Mouse (Mus musculus) heart, adult 2 months (tissue): ENCODE results near the gene Kirrel3. TPM values are rescaled to one million over a fixed set of nuclear protein-coding genes. Genes with fewer than 3 reads are reported as not detected.
A peak's percentile ranks its signal among the peaks of the same experiment; 100 is the strongest.

Experiments
- DNase-seq, 2 experiments: peaks; one replicate each; pipeline ENCODE4 v3.0.0; 2021
- H3K27ac ChIP-seq: fragments of 200-600 bp; 2 replicates; pipeline ENCODE4 v1.8.1; 2022
- H3K27me3 ChIP-seq: fragments of 200-500 bp; 2 replicates; pipeline ENCODE4 v1.6.1; 2012; ENCODE audit warnings: mild to moderate bottlenecking, low read length, inconsistent platforms, mixed read lengths; ENCODE audit not compliant: control insufficient read depth, insufficient read depth
- H3K36me3 ChIP-seq: fragments of 200-500 bp; 2 replicates; pipeline ENCODE4 v1.6.1; 2012; ENCODE audit warnings: low read length, inconsistent platforms; ENCODE audit not compliant: control insufficient read depth, insufficient read depth
- H3K4me1 ChIP-seq: fragments of 200-500 bp; 2 replicates; pipeline ENCODE4 v1.6.1; 2011; ENCODE audit warnings: low read length; ENCODE audit not compliant: control insufficient read depth, insufficient read depth
- H3K4me3 ChIP-seq: fragments of 200-600 bp; 2 replicates; pipeline ENCODE4 v1.8.1; 2022
- H3K79me2 ChIP-seq: fragments of 200-500 bp; replicated peaks from 2 replicates; pipeline ENCODE4 v1.6.1; 2012; ENCODE audit warnings: mild to moderate bottlenecking, inconsistent platforms, low read length, moderate library complexity, mixed read lengths; ENCODE audit not compliant: control insufficient read depth, insufficient read depth
- H3K9ac ChIP-seq: fragments of 200-500 bp; 2 replicates; pipeline ENCODE4 v1.6.1; 2012; ENCODE audit warnings: low read depth, mild to moderate bottlenecking, control low read depth, inconsistent platforms, low read length, mixed read lengths
- CTCF ChIP-seq: fragments of 200-600 bp; IDR thresholded peaks from 2 replicates; pipeline ENCODE4 v1.8.1; 2022; ENCODE audit warnings: antibody characterized with exemption, mild to moderate bottlenecking, moderate library complexity
- EP300 ChIP-seq: fragments of 200-500 bp; IDR thresholded peaks from 2 replicates; pipeline ENCODE4 v1.6.1; 2011; ENCODE audit warnings: low read depth, low read length, control low read depth; ENCODE audit not compliant: insufficient read depth
- POLR2A ChIP-seq: fragments of 200-500 bp; IDR thresholded peaks from 2 replicates; pipeline ENCODE4 v1.6.1; 2011; ENCODE audit warnings: mild to moderate bottlenecking, low read depth, low read length, control low read depth; ENCODE audit not compliant: insufficient read depth
- WGBS: fragments of 180-500 bp; shearing (Covaris S2); methylation state at CpG from one replicate; pipeline ENCODE4 v1.1.7; 2018; 5-methylcytosine and 5-hydroxymethylcytosine counted together
- intact Hi-C: fragments of 180-260 bp; cut with DNase I; formaldehyde crosslinking; loops from one replicate; pipeline ENCODE4 v1.15.1; 2025
- long read RNA-seq: library from polyadenylated mRNA; stranded (forward); transcript quantifications from one replicate; pipeline ENCODE4 v2.0.0, GENCODE M21; 2021
- polyA plus RNA-seq: library from polyadenylated mRNA; depleted of rRNA; stranded (reverse); fragments of >200 nt; gene quantifications from 2 replicates; pipeline ENCODE4 v1.2.3, GENCODE M21; 2012; rRNA removed
- total RNA-seq, 2 experiments: library from RNA; stranded (reverse); gene quantifications; 2 replicates each; pipeline ENCODE4 v1.2.3; 2021

Kirrel3 gene
- total RNA-seq (under 1 TPM; 0.18 to 0.57 TPM), polyA plus RNA-seq (0.35 and 0.59 TPM in 2 replicates)
- long read RNA-seq = 0 reads

GRCm38 (mm10) chr9:34485759-34486431, at the start of gene Kirrel3:
TSS of gene Kirrel3 (plus strand) at chr9:34485894.
- H3K27ac ChIP-seq = no peak within 1 kb of the TSS
- H3K4me1 ChIP-seq = peaks cover 2% of the 10 kb centered on the region
- H3K79me2 ChIP-seq = no peaks in the 10 kb centered on the region
- no peak within 1 kb of the TSS for H3K9ac ChIP-seq
- TF ChIP-seq CTCF = peak; percentile 77
- no peak for TF ChIP-seq POLR2A
- H3K4me3 ChIP-seq = no peak within 1 kb of the TSS
- H3K27me3 ChIP-seq = peaks cover 11% of the 10 kb centered on the region
- peak; percentile 38 to 58 for DNase-seq
- WGBS = 1% methylated on average over 35 of the region's 35 CpGs
- H3K36me3 ChIP-seq = no peaks in the 10 kb centered on the region
- intact Hi-C loops = loop anchor here (10.0 kb wide), 1 partner anchor 431 kb away; no protein-coding TSS in a partner anchor

GRCm38 (mm10) chr9:34440721-34441120, 45.0 kb upstream of the Kirrel3 start:
- intact Hi-C loops = no loop called here
- Histone ChIP-seq H3K4me3 (no peak overlapping the region), H3K79me2 (no peaks in the 10 kb centered on the region), H3K36me3 (no peaks in the 10 kb centered on the region), H3K27ac (no peak overlapping the region), H3K9ac (no peak overlapping the region), H3K4me1 (no peaks in the 10 kb centered on the region), H3K27me3 (no peaks in the 10 kb centered on the region)
- TF ChIP-seq CTCF = no peak
- no peak for TF ChIP-seq POLR2A
- no peak for TF ChIP-seq EP300
- DNase-seq = no peak
- 59% methylated on average over 4 of the region's 4 CpGs for WGBS

- no peaks in the 10 kb centered on the region for H3K79me2 ChIP-seq
- no peak overlapping the region for H3K4me3 ChIP-seq
- H3K27ac ChIP-seq = no peak overlapping the region
- no peaks in the 10 kb centered on the region for H3K27me3 ChIP-seq
- no peak for DNase-seq
- H3K36me3 ChIP-seq = no peaks in the 10 kb centered on the region
- TF ChIP-seq EP300 = no peak
- TF ChIP-seq POLR2A = no peak
- TF ChIP-seq CTCF = no peak
- intact Hi-C loops = no loop called here
- WGBS = 68% methylated on average over 4 of the region's 4 CpGs
- H3K9ac ChIP-seq = no peak overlapping the region
- peaks cover 2% of the 10 kb centered on the region; the same call in 1 of the 2 replicates for H3K4me1 ChIP-seq
Measured at GRCm38 (mm10) chr9:34443950-34444349, 41.7 kb upstream of the Kirrel3 start.

- H3K79me2 ChIP-seq = no peaks in the 10 kb centered on the region
- H3K4me3 ChIP-seq = no peak overlapping the region
- DNase-seq = no peak
- no peak overlapping the region for H3K9ac ChIP-seq
- peaks cover 2% of the 10 kb centered on the region; the same call in 1 of the 2 replicates for H3K4me1 ChIP-seq
- WGBS = 84% methylated on average over 15 of the region's 15 CpGs
- no peaks in the 10 kb centered on the region; the same call in 1 of the 2 replicates for H3K36me3 ChIP-seq
- no peak overlapping the region for H3K27ac ChIP-seq
- no peak for TF ChIP-seq CTCF
- TF ChIP-seq EP300 = no peak
- TF ChIP-seq POLR2A = no peak
- intact Hi-C loops = no loop called here
- H3K27me3 ChIP-seq = no peaks in the 10 kb centered on the region
Measured at GRCm38 (mm10) chr9:34446497-34447350, 39.0 kb upstream of the Kirrel3 start.

GRCm38 (mm10) chr9:34447736-34448135, 38.0 kb upstream of the Kirrel3 start:
- Histone ChIP-seq H3K79me2 (no peaks in the 10 kb centered on the region), H3K4me3 (no peak overlapping the region), H3K36me3 (no peaks in the 10 kb centered on the region; the same call in 1 of the 2 replicates), H3K9ac (no peak overlapping the region), H3K27me3 (no peaks in the 10 kb centered on the region), H3K4me1 (peaks cover 2% of the 10 kb centered on the region; the same call in 1 of the 2 replicates), H3K27ac (no peak overlapping the region)
- WGBS = 72% methylated on average over 2 of the region's 2 CpGs
- no peak for DNase-seq
- intact Hi-C loops = no loop called here
- TF ChIP-seq CTCF = no peak
- TF ChIP-seq EP300 = no peak
- TF ChIP-seq POLR2A = no peak

GRCm38 (mm10) chr9:34448467-34448866, 37.2 kb upstream of the Kirrel3 start:
- TF ChIP-seq EP300 = 0 out of 2 replicates have a peak, but pooled peaks have one; percentile 10
- no peak for TF ChIP-seq POLR2A
- no peak for TF ChIP-seq CTCF
- 49% methylated on average over 4 of the region's 4 CpGs for WGBS
- H3K79me2 ChIP-seq = no peaks in the 10 kb centered on the region
- H3K27me3 ChIP-seq = no peaks in the 10 kb centered on the region
- intact Hi-C loops = no loop called here
- no peaks in the 10 kb centered on the region; the same call in 1 of the 2 replicates for H3K36me3 ChIP-seq
- peak overlapping the region; percentile 36 for H3K27ac ChIP-seq
- H3K9ac ChIP-seq = no peak overlapping the region
- no peak overlapping the region for H3K4me3 ChIP-seq
- peaks cover 2% of the 10 kb centered on the region; the same call in 1 of the 2 replicates for H3K4me1 ChIP-seq
- DNase-seq = peak in 1 of 2 experiments; percentile 33
